Mouse (Mus musculus) G1E (cell line): ENCODE measurements around the gene Fam19a2.

Experiments
- CTCF ChIP-seq: IDR thresholded peaks from 2 replicates; pipeline ENCODE4 v1.5.1; 2012; ENCODE audit warnings: low read depth, low read length, inconsistent platforms, mixed read lengths
- GATA2 ChIP-seq: IDR thresholded peaks from 2 replicates; pipeline ENCODE4 v1.6.1; 2012; ENCODE audit warnings: low read depth, low read length, inconsistent platforms, borderline replicate concordance
- TAL1 ChIP-seq: conservative IDR thresholded peaks from 2 replicates; pipeline ENCODE4 v1.6.1; 2012; ENCODE audit warnings: low read depth, low read length, inconsistent platforms, mixed read lengths

- no peak for TF ChIP-seq CTCF
- no peak for TF ChIP-seq TAL1
- TF ChIP-seq GATA2 = no peak
Measured at GRCm38 (mm10) chr10:123752755-123753154, 489.0 kb downstream of the Fam19a2 start.
